Mouse (Mus musculus) midbrain, embryonic 15.5 days (tissue): ENCODE data around the gene Hcrtr1. TPM values are rescaled to one million over a fixed set of nuclear protein-coding genes. Genes with fewer than 3 reads are reported as not detected.

Source experiments
- ATAC-seq: fragments of 200-750 bp; cut with Nextera tagmentation; replicated peaks from 2 replicates; pipeline ENCODE4 v1.8.0; 2017; ENCODE audit warnings: moderate TSS enrichment
- H3K27ac ChIP-seq: fragments of 300-500 bp; sonication (generic); 2 replicates; pipeline ENCODE4 v1.5.1; 2015; ENCODE audit warnings: mild to moderate bottlenecking, inconsistent platforms
- H3K27me3 ChIP-seq: fragments of 300-500 bp; sonication (generic); replicated peaks from 2 replicates; pipeline ENCODE4 v1.6.1; 2015; ENCODE audit warnings: inconsistent platforms
- H3K36me3 ChIP-seq: fragments of 300-500 bp; sonication (generic); replicated peaks from 2 replicates; pipeline ENCODE4 v1.6.1; 2015; ENCODE audit warnings: inconsistent platforms
- H3K4me1 ChIP-seq: fragments of 300-500 bp; sonication (generic); 2 replicates; pipeline ENCODE4 v1.6.1; 2015; ENCODE audit warnings: inconsistent platforms
- H3K4me2 ChIP-seq: fragments of 300-500 bp; sonication (generic); 2 replicates; pipeline ENCODE4 v1.6.1; 2015; ENCODE audit warnings: inconsistent platforms, mild to moderate bottlenecking, moderate library complexity
- H3K4me3 ChIP-seq: fragments of 300-500 bp; sonication (generic); 2 replicates; pipeline ENCODE4 v1.5.1; 2015; ENCODE audit warnings: mild to moderate bottlenecking, inconsistent platforms
- H3K9ac ChIP-seq: fragments of 300-500 bp; sonication (generic); 2 replicates; pipeline ENCODE4 v1.6.1; 2015; ENCODE audit warnings: mild to moderate bottlenecking, inconsistent platforms
- H3K9me3 ChIP-seq: fragments of 300-500 bp; sonication (generic); 2 replicates; pipeline ENCODE4 v1.6.1; 2016; ENCODE audit warnings: inconsistent platforms
- WGBS: fragments of 180-500 bp; shearing (Covaris S2); methylation state at CpG from one replicate; pipeline ENCODE4 v1.1.7; 2015; ENCODE audit warnings: mixed read lengths; 5-methylcytosine and 5-hydroxymethylcytosine counted together
- polyA plus RNA-seq: library from polyadenylated mRNA; unstranded; fragments of >200 nt; fragmentation: Nextera tagmentation; extraction: Ambion mirVana; gene quantifications from 2 replicates; pipeline ENCODE4 v1.2.1, GENCODE M21; 2015

Hcrtr1 gene
- polyA plus RNA-seq, 1 experiment from 2014 or later, result 3.3 TPM

- no peaks in the 10 kb centered on the region for H3K36me3 ChIP-seq
- peaks cover 12% of the 10 kb centered on the region for H3K4me1 ChIP-seq
- H3K9me3 ChIP-seq, result no peaks in the 10 kb centered on the region
- H3K27ac ChIP-seq, result no peak within 1 kb of the TSS
- ATAC-seq, result no peak
- H3K4me3 ChIP-seq, result no peak within 1 kb of the TSS
- WGBS, result 2% methylated on average over 14 of the region's 14 CpGs
- peaks cover 23% of the 10 kb centered on the region for H3K27me3 ChIP-seq
- no peak within 1 kb of the TSS for H3K9ac ChIP-seq
- peak within 1 kb of the TSS; percentile 19 for H3K4me2 ChIP-seq
Observed at GRCm38 (mm10) chr4:130175072-130175711, 36.0 kb upstream of the Hcrtr1 start, which contains the start of gene Tinagl1. TSS of gene Tinagl1 (minus strand) at chr4:130175122.

- Histone ChIP-seq H3K9ac (no peak overlapping the region), H3K27ac (no peak overlapping the region), H3K9me3 (no peaks in the 10 kb centered on the region), H3K36me3 (no peaks in the 10 kb centered on the region), H3K4me3 (no peak overlapping the region), H3K27me3 (peaks cover 23% of the 10 kb centered on the region), H3K4me2 (peak overlapping the region; percentile 19), H3K4me1 (peaks cover 12% of the 10 kb centered on the region)
- no peak for ATAC-seq
- WGBS, result 3% methylated on average over 25 of the region's 25 CpGs
Observed at GRCm38 (mm10) chr4:130174335-130175031, 35.3 kb upstream of the Hcrtr1 start.

GRCm38 (mm10) chr4:130173911-130174311 is 34.8 kb upstream of the Hcrtr1 start:
- peaks cover 23% of the 10 kb centered on the region for H3K27me3 ChIP-seq
- H3K36me3 ChIP-seq, result no peaks in the 10 kb centered on the region
- no peak for ATAC-seq
- H3K9ac ChIP-seq, result no peak overlapping the region
- H3K27ac ChIP-seq, result no peak overlapping the region
- 43% methylated on average over 19 of the region's 19 CpGs for WGBS
- no peaks in the 10 kb centered on the region for H3K9me3 ChIP-seq
- no peak overlapping the region for H3K4me2 ChIP-seq
- H3K4me1 ChIP-seq, result peaks cover 12% of the 10 kb centered on the region
- no peak overlapping the region for H3K4me3 ChIP-seq

GRCm38 (mm10) chr4:130173060-130173822 is 34.1 kb upstream of the Hcrtr1 start:
- H3K4me3 ChIP-seq, result no peak overlapping the region
- H3K9me3 ChIP-seq, result no peaks in the 10 kb centered on the region
- WGBS, result 73% methylated on average over 11 of the region's 11 CpGs
- H3K4me2 ChIP-seq, result no peak overlapping the region
- ATAC-seq, result no peak
- no peak overlapping the region for H3K27ac ChIP-seq
- H3K27me3 ChIP-seq, result peaks cover 23% of the 10 kb centered on the region
- no peaks in the 10 kb centered on the region for H3K36me3 ChIP-seq
- H3K4me1 ChIP-seq, result peaks cover 14% of the 10 kb centered on the region
- no peak overlapping the region for H3K9ac ChIP-seq

GRCm38 (mm10) chr4:130171951-130172765 is 33.0 kb upstream of the Hcrtr1 start:
- H3K27me3 ChIP-seq, result peaks cover 28% of the 10 kb centered on the region
- no peak overlapping the region for H3K9ac ChIP-seq
- no peak for ATAC-seq
- H3K4me2 ChIP-seq, result no peak overlapping the region
- no peaks in the 10 kb centered on the region for H3K36me3 ChIP-seq
- WGBS, result 77% methylated on average over 11 of the region's 11 CpGs
- H3K4me1 ChIP-seq, result peaks cover 22% of the 10 kb centered on the region
- no peak overlapping the region for H3K4me3 ChIP-seq
- H3K27ac ChIP-seq, result no peak overlapping the region
- H3K9me3 ChIP-seq, result no peaks in the 10 kb centered on the region

GRCm38 (mm10) chr4:130170362-130170761 is 31.2 kb upstream of the Hcrtr1 start:
- Histone ChIP-seq H3K4me2 (no peak overlapping the region), H3K9ac (no peak overlapping the region), H3K27ac (no peak overlapping the region), H3K4me3 (no peak overlapping the region), H3K36me3 (no peaks in the 10 kb centered on the region), H3K27me3 (peaks cover 26% of the 10 kb centered on the region), H3K4me1 (peaks cover 20% of the 10 kb centered on the region), H3K9me3 (no peaks in the 10 kb centered on the region)
- 92% methylated on average over 4 of the region's 4 CpGs for WGBS
- ATAC-seq, result no peak

- 88% methylated on average over 16 of the region's 16 CpGs for WGBS
- Histone ChIP-seq H3K27me3 (peaks cover 18% of the 10 kb centered on the region), H3K4me1 (peaks cover 11% of the 10 kb centered on the region), H3K9ac (no peak overlapping the region), H3K27ac (no peak overlapping the region), H3K36me3 (no peaks in the 10 kb centered on the region), H3K9me3 (no peaks in the 10 kb centered on the region), H3K4me3 (no peak overlapping the region), H3K4me2 (no peak overlapping the region)
- ATAC-seq, result no peak
Observed at GRCm38 (mm10) chr4:130169411-130169971, 30.3 kb upstream of the Hcrtr1 start.

GRCm38 (mm10) chr4:130168280-130169183 is 29.4 kb upstream of the Hcrtr1 start:
- Histone ChIP-seq H3K9ac (0 out of 2 replicates have a peak overlapping the region, but pooled peaks have one; percentile 6), H3K27me3 (peaks cover 12% of the 10 kb centered on the region), H3K4me1 (peaks cover 13% of the 10 kb centered on the region), H3K4me3 (no peak overlapping the region), H3K4me2 (peak overlapping the region; percentile 24; the same call in 1 of the 2 replicates), H3K36me3 (no peaks in the 10 kb centered on the region), H3K9me3 (no peaks in the 10 kb centered on the region), H3K27ac (no peak overlapping the region)
- 29% methylated on average over 16 of the region's 16 CpGs for WGBS
- ATAC-seq, result no peak

- ATAC-seq, result no peak
- no peak overlapping the region for H3K27ac ChIP-seq
- H3K9me3 ChIP-seq, result no peaks in the 10 kb centered on the region
- peaks cover 20% of the 10 kb centered on the region for H3K4me1 ChIP-seq
- no peak overlapping the region for H3K9ac ChIP-seq
- WGBS, result 38% methylated on average over 9 of the region's 9 CpGs
- 0 out of 2 replicates have a peak overlapping the region, but pooled peaks have one; percentile 5 for H3K4me3 ChIP-seq
- peaks cover 14% of the 10 kb centered on the region for H3K27me3 ChIP-seq
- peak overlapping the region; percentile 30; the same call in 1 of the 2 replicates for H3K4me2 ChIP-seq
- no peaks in the 10 kb centered on the region for H3K36me3 ChIP-seq
Observed at GRCm38 (mm10) chr4:130167814-130168213, 28.7 kb upstream of the Hcrtr1 start.

GRCm38 (mm10) chr4:130167321-130167720 is 28.2 kb upstream of the Hcrtr1 start:
- no peaks in the 10 kb centered on the region for H3K36me3 ChIP-seq
- WGBS, result 57% methylated on average over 22 of the region's 22 CpGs
- H3K9me3 ChIP-seq, result no peaks in the 10 kb centered on the region
- H3K4me1 ChIP-seq, result peaks cover 20% of the 10 kb centered on the region
- no peak overlapping the region for H3K27ac ChIP-seq
- 0 out of 2 replicates have a peak overlapping the region, but pooled peaks have one; percentile 5 for H3K4me3 ChIP-seq
- ATAC-seq, result no peak
- peaks cover 19% of the 10 kb centered on the region for H3K27me3 ChIP-seq
- H3K9ac ChIP-seq, result no peak overlapping the region
- H3K4me2 ChIP-seq, result peak overlapping the region; percentile 30

GRCm38 (mm10) chr4:130166592-130166991 is 27.4 kb upstream of the Hcrtr1 start:
- no peaks in the 10 kb centered on the region for H3K36me3 ChIP-seq
- no peak overlapping the region for H3K4me2 ChIP-seq
- H3K27ac ChIP-seq, result no peak overlapping the region
- H3K9ac ChIP-seq, result no peak overlapping the region
- no peak for ATAC-seq
- no peak overlapping the region for H3K4me3 ChIP-seq
- no peaks in the 10 kb centered on the region for H3K9me3 ChIP-seq
- H3K4me1 ChIP-seq, result peaks cover 20% of the 10 kb centered on the region
- peaks cover 20% of the 10 kb centered on the region for H3K27me3 ChIP-seq
- WGBS, result 82% methylated on average over 8 of the region's 8 CpGs
